In the genomic region with DNA sequence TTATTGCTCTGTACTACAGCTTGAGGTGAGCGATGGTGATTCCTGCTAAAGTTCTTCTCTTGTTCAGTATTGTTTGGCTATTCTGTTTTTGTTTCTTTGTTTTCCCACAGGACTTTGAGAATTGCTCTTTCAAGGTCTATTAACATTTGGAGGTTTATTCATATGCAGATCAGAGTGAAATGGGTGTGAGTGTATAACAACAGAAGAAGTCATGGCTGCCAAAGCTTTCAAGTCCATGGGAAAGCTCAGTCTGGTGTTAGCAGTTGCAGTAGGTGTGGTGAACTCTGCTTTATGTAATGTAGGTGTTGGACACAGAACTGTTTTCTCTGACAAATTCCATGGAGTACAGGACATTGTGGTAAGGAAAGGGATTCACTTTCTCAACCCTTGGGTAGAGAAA, we compare ENCODE assay signal across 25 mouse cellular contexts.
"Had no signal": no experiment of that assay in that cellular context is flagged by ENCODE, and none has a peak within 500 bp of the region (broad histone marks: within the 10 kb centered on the region; RNA-seq: fewer than 3 reads in every experiment).

No protein-coding gene starts in this region.

- DNase-seq: cerebellum, adult 9-11 months; cerebellum, postnatal 14 days; cerebellum, postnatal 25 days; cerebellum, postnatal 36 days; embryo, embryonic 11 days; forebrain, postnatal 0 days; gastrocnemius, adult 2 months; gastrocnemius, postnatal 10 days; gastrocnemius, postnatal 14 days; gastrocnemius, postnatal 25 days; gastrocnemius, postnatal 36 days; heart, adult 11 months; heart, adult 18-20 months; heart, adult 2 months had no signal

- H3K4me3 ChIP-seq: embryonic facial prominence, embryonic 10.5 days; embryonic facial prominence, embryonic 12.5 days; embryonic facial prominence, embryonic 13.5 days; embryonic facial prominence, embryonic 15.5 days; erythroblast, embryonic 14.5 days; forebrain, embryonic 10.5 days; forebrain, embryonic 12.5 days; forebrain, embryonic 13.5 days; forebrain, embryonic 15.5 days; gastrocnemius, adult 2 months; heart, adult 2 months had no signal

- H3K36me3 ChIP-seq: embryonic facial prominence, embryonic 10.5 days; embryonic facial prominence, embryonic 12.5 days; embryonic facial prominence, embryonic 13.5 days; embryonic facial prominence, embryonic 15.5 days; forebrain, embryonic 10.5 days; forebrain, embryonic 12.5 days; forebrain, embryonic 15.5 days had no signal

- H3K4me2 ChIP-seq: embryonic facial prominence, embryonic 12.5 days; embryonic facial prominence, embryonic 13.5 days; embryonic facial prominence, embryonic 15.5 days; forebrain, embryonic 12.5 days; forebrain, embryonic 13.5 days; forebrain, embryonic 15.5 days had no signal

- H3K9ac ChIP-seq: embryonic facial prominence, embryonic 12.5 days; embryonic facial prominence, embryonic 13.5 days; embryonic facial prominence, embryonic 15.5 days; forebrain, embryonic 12.5 days; forebrain, embryonic 13.5 days; forebrain, embryonic 15.5 days; forebrain, postnatal 0 days had no signal

- H3K27me3 ChIP-seq: embryonic facial prominence, embryonic 12.5 days; embryonic facial prominence, embryonic 13.5 days; embryonic facial prominence, embryonic 15.5 days; forebrain, embryonic 12.5 days; forebrain, embryonic 13.5 days; forebrain, embryonic 15.5 days had no signal

- ATAC-seq: forebrain, embryonic 13.5 days; forebrain, embryonic 14.5 days; forebrain, embryonic 15.5 days; forebrain, embryonic 16.5 days; forebrain, postnatal 0 days had no signal

- H3K9me3 ChIP-seq: embryonic facial prominence, embryonic 10.5 days; embryonic facial prominence, embryonic 12.5 days; embryonic facial prominence, embryonic 13.5 days; embryonic facial prominence, embryonic 15.5 days; forebrain, embryonic 10.5 days; forebrain, embryonic 12.5 days; forebrain, embryonic 13.5 days; forebrain, embryonic 15.5 days had no signal

- H3K4me1 ChIP-seq: embryonic facial prominence, embryonic 10.5 days; embryonic facial prominence, embryonic 12.5 days; embryonic facial prominence, embryonic 13.5 days; embryonic facial prominence, embryonic 15.5 days; forebrain, embryonic 10.5 days; forebrain, embryonic 12.5 days; forebrain, embryonic 13.5 days; forebrain, embryonic 15.5 days had no signal

- H3K27ac ChIP-seq: embryonic facial prominence, embryonic 10.5 days; embryonic facial prominence, embryonic 12.5 days; embryonic facial prominence, embryonic 13.5 days; embryonic facial prominence, embryonic 15.5 days; forebrain, embryonic 10.5 days; forebrain, embryonic 12.5 days; forebrain, embryonic 13.5 days; forebrain, embryonic 15.5 days; gastrocnemius, adult 2 months; heart, adult 2 months had no signal
